Mouse (Mus musculus): ENCODE results near the gene Dynlrb1.

- TF ChIP-seq CTCF (IDR thresholded peaks at IDR 0.05; ENCODE audit: control insufficient read depth, insufficient read depth, insufficient read length) (no peak), MAX (IDR thresholded peaks at IDR 0.05) (no peak), CEBPB (IDR thresholded peaks at IDR 0.05; ENCODE audit: low read depth) (no peak), MYOG (IDR thresholded peaks at IDR 0.05; ENCODE audit: control insufficient read depth, extremely low read depth, insufficient read length) (no peak)
These were observed 47.5 kb downstream of the Dynlrb1 start for GRCm38 (mm10) chr2:155283793-155284192.
